Mouse (Mus musculus): ENCODE measurements around the gene Trit1.

Gene Trit1

GRCm38 (mm10) chr4:123053179-123053578 lies 36.8 kb downstream of the Trit1 start:
- no peak for DNase-seq

GRCm38 (mm10) chr4:123054172-123054790 lies 37.9 kb downstream of the Trit1 start:
- DNase-seq: peak in 1 of 2 experiments; percentile 11

DNA sequence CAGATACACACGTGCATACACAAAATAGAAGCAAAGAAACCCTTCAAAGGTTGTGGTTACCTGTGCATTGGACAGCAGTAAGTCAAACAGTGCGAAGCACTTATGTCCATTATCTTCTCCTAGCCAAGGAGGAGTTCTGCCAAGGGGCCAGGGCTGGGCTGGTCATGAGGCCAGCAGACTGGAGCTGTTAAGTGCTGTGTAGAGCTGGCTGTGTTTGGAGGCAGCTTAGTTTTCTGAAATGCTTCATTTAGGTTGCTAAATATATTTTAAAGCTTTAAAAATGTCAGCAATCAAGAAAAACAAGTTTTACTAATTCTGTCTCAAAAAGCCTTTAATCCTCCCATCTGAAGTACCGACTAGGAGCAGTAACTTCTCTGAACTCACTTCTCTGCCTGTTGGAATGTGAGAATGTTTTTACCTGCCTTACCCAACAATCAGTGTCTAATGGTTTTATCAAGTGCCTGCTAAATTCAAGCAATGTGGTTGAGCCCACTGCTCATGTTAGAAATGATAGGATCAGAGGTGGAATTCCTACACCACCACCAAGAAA lies 40.2 kb downstream of the Trit1 start:
- no peak for DNase-seq

- no peak for DNase-seq
These were observed 41.6 kb downstream of the Trit1 start for GRCm38 (mm10) chr4:123057957-123058356.

- no peak for DNase-seq
These were observed 45.3 kb downstream of the Trit1 start for GRCm38 (mm10) chr4:123061744-123062143.

DNA sequence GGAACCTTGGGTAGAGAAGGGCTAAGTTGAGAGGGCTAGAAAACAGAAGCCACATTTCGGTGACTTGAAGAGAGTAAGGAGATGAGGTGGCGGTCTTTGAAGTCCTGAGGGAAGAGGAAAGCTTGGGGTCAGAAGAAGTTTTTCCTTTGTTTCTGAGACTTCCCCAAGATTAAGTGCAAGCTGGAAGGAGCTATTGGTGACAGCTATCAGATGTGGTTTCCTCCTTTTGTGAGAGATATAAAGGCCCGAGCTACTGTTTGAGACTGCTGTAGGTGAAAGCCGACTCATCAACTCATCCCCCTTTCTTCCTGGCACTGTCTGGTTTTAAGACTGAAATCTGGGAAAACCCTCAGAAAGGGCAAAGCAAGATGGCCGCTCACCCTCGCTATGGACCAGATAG lies 52.2 kb downstream of the Trit1 start:
- DNase-seq: no peak

GRCm38 (mm10) chr4:123071266-123071966 lies 55.0 kb downstream of the Trit1 start:
- peak; percentile 65 to 76 for DNase-seq

GRCm38 (mm10) chr4:123076928-123077327 lies 60.5 kb downstream of the Trit1 start:
- peak; percentile 59 to 73 for DNase-seq

GRCm38 (mm10) chr4:123078231-123078630 lies 61.8 kb downstream of the Trit1 start:
- no peak for DNase-seq

- DNase-seq: peak; percentile 38 to 53
These were observed 64.4 kb downstream of the Trit1 start for GRCm38 (mm10) chr4:123080791-123081190.

DNA sequence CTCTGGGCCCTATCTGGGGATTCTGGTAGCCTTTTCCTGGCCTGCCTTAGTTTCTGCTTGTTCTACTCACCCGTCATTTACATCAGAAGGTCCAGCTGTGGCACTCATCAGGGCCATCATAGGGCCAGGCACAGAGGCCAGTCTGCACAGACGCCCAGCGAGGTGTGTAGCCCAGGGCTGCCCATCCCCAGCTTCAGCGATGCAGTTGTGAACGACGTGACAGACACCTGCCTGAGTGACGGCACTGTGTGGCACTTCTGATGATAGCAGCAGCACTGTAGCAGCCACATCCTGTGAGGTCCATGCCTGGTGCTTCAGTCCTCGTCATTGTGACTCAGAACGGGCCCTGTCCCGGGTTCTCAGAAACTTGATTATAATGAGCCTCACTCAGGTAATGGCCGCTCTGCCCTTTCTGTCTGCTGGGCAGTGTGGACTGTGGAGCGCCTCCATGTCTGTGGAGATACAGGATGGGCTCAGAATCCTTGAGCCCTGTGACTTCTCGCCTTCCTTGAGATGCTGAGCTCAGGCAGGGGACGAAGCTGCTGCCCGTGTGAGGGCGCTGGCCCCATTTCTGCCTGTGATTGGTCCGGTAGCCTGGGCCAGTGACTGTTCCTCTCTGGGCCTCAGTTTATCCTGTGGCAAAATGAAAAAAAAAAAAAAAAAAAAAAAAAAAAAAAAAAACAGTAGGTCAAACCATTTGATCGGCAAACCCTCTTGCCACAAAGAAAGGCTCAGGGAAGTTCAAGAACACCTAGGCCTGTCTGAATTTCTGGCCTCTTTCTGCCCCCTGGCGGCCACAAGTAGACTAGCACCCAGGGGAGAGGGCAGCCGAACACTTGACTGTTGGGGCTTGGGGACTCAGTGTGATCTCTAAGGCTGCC lies 66.1 kb downstream of the Trit1 start:
- peak; percentile 64 to 70 for DNase-seq

- DNase-seq: no peak
These were observed 67.0 kb downstream of the Trit1 start for GRCm38 (mm10) chr4:123083323-123083902.

- DNase-seq: no peak
These were observed 68.9 kb downstream of the Trit1 start for GRCm38 (mm10) chr4:123085290-123085689.

- no peak for DNase-seq
These were observed 70.0 kb downstream of the Trit1 start for GRCm38 (mm10) chr4:123086381-123086780.

DNA sequence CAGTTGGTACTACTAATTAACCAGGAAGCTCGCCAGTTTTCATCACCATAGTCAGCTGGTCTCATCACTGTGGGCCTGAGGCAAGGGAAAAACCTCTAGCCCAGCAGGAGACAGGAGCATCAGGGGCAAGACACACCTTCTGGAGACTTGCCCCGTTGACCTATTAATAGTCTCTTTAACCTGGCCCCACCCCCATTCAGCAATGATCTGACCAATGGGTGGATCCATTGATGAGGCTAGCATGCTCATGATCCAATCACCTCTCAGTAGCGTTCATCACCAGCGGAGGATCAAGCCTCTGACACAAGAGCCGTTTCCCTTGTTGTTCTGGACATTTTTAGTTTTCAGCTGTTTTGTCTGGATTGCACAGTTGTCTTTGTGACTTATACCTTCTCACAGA lies 76.2 kb downstream of the Trit1 start:
- DNase-seq: no peak

DNA sequence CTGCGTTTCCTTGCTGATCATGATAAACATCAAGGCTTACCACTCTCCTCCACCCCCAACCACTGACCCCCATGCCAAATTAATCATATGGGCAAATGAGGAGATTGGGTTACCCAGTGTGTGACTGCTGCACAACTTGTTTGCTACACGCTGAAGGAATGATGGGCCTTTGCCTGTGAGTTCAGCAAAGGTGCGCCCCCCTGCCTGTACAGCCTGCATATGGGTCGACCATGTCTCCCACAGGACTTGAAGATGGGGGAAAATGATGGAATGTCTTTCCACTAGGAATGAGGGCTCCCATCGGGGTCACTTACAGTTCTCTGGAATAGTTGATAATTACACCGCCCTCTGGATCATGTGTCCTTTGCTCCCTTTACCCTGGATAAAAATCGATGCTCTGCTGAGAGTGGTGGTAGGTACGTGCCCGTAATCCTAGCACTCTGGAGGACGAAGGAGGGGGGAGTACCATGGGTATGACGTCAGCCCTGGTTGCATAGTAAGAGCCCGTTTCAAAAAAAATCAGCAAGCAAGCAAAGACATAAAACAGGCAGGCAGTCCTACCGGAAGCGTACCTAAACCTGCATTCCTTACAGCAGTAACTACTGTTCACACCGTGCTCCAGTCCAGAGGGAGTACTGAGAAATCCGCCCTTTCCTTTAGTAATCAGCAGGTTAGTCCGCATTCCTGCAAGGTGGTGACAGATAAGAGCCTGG lies 76.8 kb downstream of the Trit1 start:
- peak in 1 of 2 experiments; percentile 14 for DNase-seq

- DNase-seq: no peak
These were observed 77.5 kb downstream of the Trit1 start for GRCm38 (mm10) chr4:123093869-123094268.
